Mouse (Mus musculus): ENCODE results near the gene Cdr2l.

Cdr2l gene

GRCm38 (mm10) chr11:115406858-115407401 is 25.2 kb downstream of the Cdr2l start:
- DNase-seq (ENCODE audit: low spot score in 2 of 2) = no peak

GRCm38 (mm10) chr11:115408266-115408920 is 26.7 kb downstream of the Cdr2l start:
- DNase-seq (ENCODE audit: low spot score in 2 of 2) = no peak

- DNase-seq (ENCODE audit: low spot score in 2 of 2) = no peak
These were observed 27.8 kb downstream of the Cdr2l start for GRCm38 (mm10) chr11:115409556-115409955.

GRCm38 (mm10) chr11:115419531-115420237 is 38.0 kb downstream of the Cdr2l start, which contains the start of the genes Atp5h and Kctd2:
Gene Atp5h (minus strand): TSS chr11:115419962.
Gene Kctd2 (plus strand): TSS chr11:115420128.
- DNase-seq (ENCODE audit: low spot score in 2 of 2) = peak; percentile 95

- peak in 1 of 2 experiments; percentile 61 for DNase-seq (ENCODE audit: low spot score in 2 of 2)
These were observed 38.8 kb downstream of the Cdr2l start for GRCm38 (mm10) chr11:115420336-115421190.

GRCm38 (mm10) chr11:115421328-115421727 is 39.6 kb downstream of the Cdr2l start:
- no peak for DNase-seq (ENCODE audit: low spot score in 2 of 2)

- DNase-seq (ENCODE audit: low spot score in 2 of 2) = no peak
These were observed 40.3 kb downstream of the Cdr2l start for GRCm38 (mm10) chr11:115421972-115422371.

GRCm38 (mm10) chr11:115423091-115423490 is 41.4 kb downstream of the Cdr2l start:
- no peak for DNase-seq (ENCODE audit: low spot score in 2 of 2)

GRCm38 (mm10) chr11:115424666-115425065 is 43.0 kb downstream of the Cdr2l start:
- no peak for DNase-seq (ENCODE audit: low spot score in 2 of 2)

- DNase-seq (ENCODE audit: low spot score in 2 of 2) = no peak
These were observed 44.0 kb downstream of the Cdr2l start for GRCm38 (mm10) chr11:115425671-115426070.

GRCm38 (mm10) chr11:115427482-115428331 is 46.0 kb downstream of the Cdr2l start:
- peak in 1 of 2 experiments; percentile 46 for DNase-seq (ENCODE audit: low spot score in 2 of 2)

- DNase-seq (ENCODE audit: low spot score in 2 of 2) = no peak
These were observed 47.6 kb downstream of the Cdr2l start for GRCm38 (mm10) chr11:115429307-115429706.

- DNase-seq (ENCODE audit: low spot score in 2 of 2) = no peak
These were observed 48.8 kb downstream of the Cdr2l start for GRCm38 (mm10) chr11:115430561-115430960.

- no peak for DNase-seq (ENCODE audit: low spot score in 2 of 2)
These were observed 51.1 kb downstream of the Cdr2l start for GRCm38 (mm10) chr11:115432814-115433213.

GRCm38 (mm10) chr11:115433342-115433741 is 51.6 kb downstream of the Cdr2l start:
- DNase-seq (ENCODE audit: low spot score in 2 of 2) = no peak

GRCm38 (mm10) chr11:115435596-115436337 is 54.1 kb downstream of the Cdr2l start:
- no peak for DNase-seq (ENCODE audit: low spot score in 2 of 2)

- DNase-seq (ENCODE audit: low spot score in 2 of 2) = no peak
These were observed 55.9 kb downstream of the Cdr2l start for GRCm38 (mm10) chr11:115437571-115438122.

GRCm38 (mm10) chr11:115439326-115439725 is 57.6 kb downstream of the Cdr2l start:
- DNase-seq (ENCODE audit: low spot score in 2 of 2) = no peak

- DNase-seq (ENCODE audit: low spot score in 2 of 2) = no peak
These were observed 58.3 kb downstream of the Cdr2l start, which contains the start of gene Trim80 for GRCm38 (mm10) chr11:115439906-115440595. Gene Trim80 (plus strand): TSS chr11:115440545.

Data from urinary bladder, postnatal 4 days (tissue).